Mouse (Mus musculus) MEL (cell line): ENCODE results near the gene Dclk1. TPM values are rescaled to one million over a fixed set of nuclear protein-coding genes. Genes with fewer than 3 reads are reported as not detected.
"Not testable (repeated sequence)": the region's sequence is repeated elsewhere in the genome, so short reads cannot be mapped to it uniquely, and the experiment has no call there.

Source experiments
- DNase-seq: peaks from one replicate; pipeline ENCODE4 v3.0.0; 2011; ENCODE audit warnings: low read depth, low spot score
- H3K27ac ChIP-seq: 2 replicates; pipeline ENCODE4 v1.5.1; 2012; ENCODE audit warnings: low read depth, mild to moderate bottlenecking, control low read depth, low read length, moderate library complexity; ENCODE audit not compliant: control insufficient read depth
- H3K27me3 ChIP-seq, 2 experiments: fragments of 150-350 bp in 1 of 2; sonication (generic) in 1 of 2; 2 replicates each; pipeline ENCODE4 v1.6.1; 2012; ENCODE audit warnings: low read length in 2 of 2, mild to moderate bottlenecking in 2 of 2, improper control_type of control experiment in 1 of 2, moderate library complexity in 1 of 2; ENCODE audit not compliant: insufficient read depth in 2 of 2, control insufficient read depth in 1 of 2
- H3K36me3 ChIP-seq, 2 experiments: 2 replicates each; pipeline ENCODE4 v1.6.1; 2012 to 2014; ENCODE audit warnings: low read length in 2 of 2, improper control_type of control experiment in 1 of 2, inconsistent platforms in 1 of 2, mild to moderate bottlenecking in 1 of 2; ENCODE audit not compliant: insufficient read depth in 2 of 2, control insufficient read depth in 1 of 2
- H3K4me1 ChIP-seq, 2 experiments: fragments of 150-350 bp in 1 of 2; sonication (generic) in 1 of 2; 2 replicates each; pipeline ENCODE4 v1.6.1; 2012; ENCODE audit warnings: low read length in 2 of 2, improper control_type of control experiment in 1 of 2, mild to moderate bottlenecking in 1 of 2; ENCODE audit not compliant: insufficient read depth in 2 of 2, control insufficient read depth in 1 of 2
- H3K4me3 ChIP-seq, 2 experiments: fragments of 150-350 bp in 1 of 2; sonication (generic) in 1 of 2; 2 replicates each; pipeline ENCODE4 v1.5.1; 2012; ENCODE audit warnings: low read depth in 2 of 2, low read length in 2 of 2, mild to moderate bottlenecking in 2 of 2, moderate library complexity in 2 of 2, control low read depth in 1 of 2, improper control_type of control experiment in 1 of 2; ENCODE audit not compliant: control insufficient read depth in 1 of 2, insufficient read depth in 1 of 2
- H3K79me2 ChIP-seq: 2 replicates; pipeline ENCODE4 v1.6.1; 2012; ENCODE audit warnings: mild to moderate bottlenecking, low read length, moderate library complexity; ENCODE audit not compliant: control insufficient read depth, poor library complexity, insufficient read depth
- H3K9ac ChIP-seq: 2 replicates; pipeline ENCODE4 v1.6.1; 2012; ENCODE audit warnings: low read depth, mild to moderate bottlenecking, control low read depth, low read length, moderate library complexity; ENCODE audit not compliant: control insufficient read depth, poor library complexity, severe bottlenecking
- H3K9me3 ChIP-seq: fragments of 150-350 bp; sonication (generic); replicated peaks from 2 replicates; pipeline ENCODE4 v1.6.1; 2012; ENCODE audit warnings: mild to moderate bottlenecking, low read length, improper control_type of control experiment, moderate library complexity; ENCODE audit not compliant: insufficient read depth
- CHD2 ChIP-seq: IDR thresholded peaks from 2 replicates; pipeline ENCODE4 v1.6.1; 2011; ENCODE audit warnings: low read length, improper control_type of control experiment
- EP300 ChIP-seq, 2 experiments: IDR thresholded peaks; 2 replicates each; pipeline ENCODE4 v1.6.1; 2011; ENCODE audit warnings: improper control_type of control experiment in 2 of 2, low read length in 2 of 2, low read depth in 1 of 2, mild to moderate bottlenecking in 1 of 2
- ETS1 ChIP-seq: IDR thresholded peaks from 2 replicates; pipeline ENCODE4 v1.6.1; 2012; ENCODE audit warnings: low read depth, mild to moderate bottlenecking, inconsistent platforms, low read length, improper control_type of control experiment, moderate library complexity
- GATA1 ChIP-seq: IDR thresholded peaks from 2 replicates; pipeline ENCODE4 v1.6.1; 2011; ENCODE audit warnings: low read depth, low read length, improper control_type of control experiment
- JUND ChIP-seq: IDR thresholded peaks from 2 replicates; pipeline ENCODE4 v1.6.1; 2011; ENCODE audit warnings: low read depth, mild to moderate bottlenecking, improper control_type of control experiment, low read length
- KAT2A ChIP-seq: conservative IDR thresholded peaks from 2 replicates; pipeline ENCODE4 v1.6.1; 2012; ENCODE audit warnings: low read depth, low read length, improper control_type of control experiment, inconsistent platforms
- MAFK ChIP-seq: IDR thresholded peaks from 2 replicates; pipeline ENCODE4 v1.6.1; 2011; ENCODE audit warnings: low read depth, mild to moderate bottlenecking, low read length, improper control_type of control experiment, borderline replicate concordance
- MAZ ChIP-seq: IDR thresholded peaks from 2 replicates; pipeline ENCODE4 v1.6.1; 2012; ENCODE audit warnings: low read depth, mild to moderate bottlenecking, inconsistent platforms, low read length, improper control_type of control experiment
- MYC ChIP-seq: IDR thresholded peaks from 2 replicates; pipeline ENCODE4 v1.6.1; 2011; ENCODE audit warnings: low read depth, mild to moderate bottlenecking, low read length, improper control_type of control experiment, moderate library complexity
- NELFE ChIP-seq: IDR thresholded peaks from 2 replicates; pipeline ENCODE4 v1.6.1; 2011; ENCODE audit warnings: low read depth, low read length, improper control_type of control experiment
- POLR2AphosphoS2 ChIP-seq: IDR thresholded peaks from 2 replicates; pipeline ENCODE4 v1.6.1; 2011; ENCODE audit warnings: low read length, improper control_type of control experiment
- SIN3A ChIP-seq: IDR thresholded peaks from 2 replicates; pipeline ENCODE4 v1.6.1; 2012; ENCODE audit warnings: low read length, improper control_type of control experiment, inconsistent platforms
- USF1 ChIP-seq: IDR thresholded peaks from 2 replicates; pipeline ENCODE4 v1.6.1; 2014; ENCODE audit warnings: low read depth, mild to moderate bottlenecking, inconsistent platforms, low read length, improper control_type of control experiment, moderate library complexity
- USF2 ChIP-seq, 2 experiments: IDR thresholded peaks; 2 replicates each; pipeline ENCODE4 v1.6.1; 2011 to 2012; ENCODE audit warnings: improper control_type of control experiment in 2 of 2, low read length in 2 of 2, borderline replicate concordance in 1 of 2, inconsistent platforms in 1 of 2, low read depth in 1 of 2, mild to moderate bottlenecking in 1 of 2; ENCODE audit not compliant: insufficient read depth in 1 of 2
- ZC3H11A ChIP-seq: IDR thresholded peaks from 2 replicates; pipeline ENCODE4 v1.6.1; 2012; ENCODE audit warnings: low read depth, mild to moderate bottlenecking, inconsistent platforms, low read length, improper control_type of control experiment
- ZKSCAN1 ChIP-seq: IDR thresholded peaks from 2 replicates; pipeline ENCODE4 v1.6.1; 2012; ENCODE audit warnings: low read depth, mild to moderate bottlenecking, inconsistent platforms, low read length, improper control_type of control experiment, moderate library complexity
- polyA plus RNA-seq, 2 experiments: library from polyadenylated mRNA; stranded (reverse) in 1 of 2; unstranded in 1 of 2; fragments of >175 nt in 1 of 2; fragments of >200 nt in 1 of 2; gene quantifications; 2 replicates each; pipeline versions ENCODE4 v1.2.1 to v1.2.4; 2012; ENCODE audit warnings: low replicate concordance in 2 of 2, low read depth in 1 of 2; ENCODE audit not compliant: insufficient read length in 2 of 2, insufficient read depth in 1 of 2, missing spikeins in 1 of 2
- total RNA-seq: library from RNA; depleted of rRNA; stranded (reverse); fragments of 300-350 nt; gene quantifications from 2 replicates; pipeline ENCODE4 v1.2.3, GENCODE M21; 2012

Dclk1 gene
- total and polyA plus RNA-seq, 3 experiments: not detected

DNA sequence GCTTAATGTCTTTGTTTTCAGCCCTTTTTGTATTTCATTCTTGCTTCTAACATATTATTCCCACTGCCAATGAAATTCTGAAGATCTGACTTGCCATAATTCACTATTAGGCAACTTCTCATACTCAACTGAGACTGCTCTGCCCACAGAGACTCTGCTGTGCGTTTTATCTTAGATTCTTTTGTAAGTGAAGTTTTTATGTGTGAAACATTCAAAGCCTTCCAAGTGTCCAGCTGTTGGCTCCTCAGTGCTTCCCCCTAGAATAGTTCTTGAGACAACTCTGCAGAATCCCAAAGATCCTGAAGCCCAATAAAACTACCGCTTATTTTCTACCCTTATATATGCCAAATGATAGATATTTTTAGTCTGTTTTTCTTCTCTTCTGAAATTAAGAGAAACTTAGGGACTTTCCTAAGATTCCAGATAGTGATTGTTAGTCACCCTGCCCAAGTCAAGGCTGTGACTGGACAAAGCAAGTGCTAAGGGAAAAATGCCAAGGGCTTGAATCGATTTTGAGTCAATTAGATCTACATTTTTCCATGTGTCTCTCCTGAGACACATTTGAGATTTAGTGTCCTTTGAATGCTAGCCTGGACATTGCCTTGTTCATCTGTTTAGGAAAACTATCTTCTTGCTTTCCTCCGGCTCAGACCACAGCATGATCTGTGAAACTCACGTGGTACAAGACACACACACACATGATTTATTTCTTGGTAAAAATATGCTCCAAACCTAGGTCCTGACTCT lies 46.4 kb upstream of the Dclk1 start:
- Histone ChIP-seq H3K9me3 (no peaks in the 10 kb centered on the region), H3K4me1 (no peaks in the 10 kb centered on the region), H3K36me3 (no peaks in the 10 kb centered on the region), H3K9ac (no peak overlapping the region), H3K79me2 (no peaks in the 10 kb centered on the region)
- no peak for TF ChIP-seq POLR2AphosphoS2
- no peak for TF ChIP-seq USF2 (IDR thresholded peaks at IDR 0.05; ENCODE audit: borderline replicate concordance in 1 of 2, insufficient read depth in 1 of 2, low read depth in 1 of 2, low read length in 2 of 2)
- TF ChIP-seq EP300 (IDR thresholded peaks at IDR 0.05; ENCODE audit: low read depth in 1 of 2, low read length in 2 of 2): no peak
- no peak for TF ChIP-seq MAZ
- TF ChIP-seq MYC: no peak
- TF ChIP-seq USF1: no peak
- no peak for TF ChIP-seq CHD2
- TF ChIP-seq NELFE: no peak
- no peak for TF ChIP-seq KAT2A
- no peak for TF ChIP-seq GATA1
- TF ChIP-seq, all 39 proteins: peak for 0
- no peak overlapping the region for H3K4me3 ChIP-seq
- no peaks in the 10 kb centered on the region for H3K27me3 ChIP-seq
- H3K27ac ChIP-seq: no peak overlapping the region
- no peak for DNase-seq

DNA sequence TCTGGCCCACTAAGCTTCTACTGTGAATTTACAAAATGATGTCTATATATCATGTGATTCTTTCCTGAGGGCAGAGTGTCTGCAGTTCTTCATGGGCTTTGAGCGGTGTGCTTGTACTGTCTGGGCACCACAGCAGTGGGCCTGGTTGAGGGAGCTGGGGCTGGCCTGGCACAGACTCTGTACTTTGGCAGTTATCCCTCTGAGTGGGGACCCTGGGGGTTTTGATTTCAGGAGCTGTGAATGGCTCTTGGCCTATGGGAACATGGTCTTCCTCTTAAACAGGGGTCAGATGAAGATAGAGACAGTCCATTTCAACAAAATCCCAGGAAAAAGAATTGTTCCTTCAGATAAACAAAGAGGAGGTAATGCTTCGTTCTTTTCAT lies 45.8 kb upstream of the Dclk1 start:
- Histone ChIP-seq H3K4me1 (no peaks in the 10 kb centered on the region), H3K36me3 (no peaks in the 10 kb centered on the region)

DNA sequence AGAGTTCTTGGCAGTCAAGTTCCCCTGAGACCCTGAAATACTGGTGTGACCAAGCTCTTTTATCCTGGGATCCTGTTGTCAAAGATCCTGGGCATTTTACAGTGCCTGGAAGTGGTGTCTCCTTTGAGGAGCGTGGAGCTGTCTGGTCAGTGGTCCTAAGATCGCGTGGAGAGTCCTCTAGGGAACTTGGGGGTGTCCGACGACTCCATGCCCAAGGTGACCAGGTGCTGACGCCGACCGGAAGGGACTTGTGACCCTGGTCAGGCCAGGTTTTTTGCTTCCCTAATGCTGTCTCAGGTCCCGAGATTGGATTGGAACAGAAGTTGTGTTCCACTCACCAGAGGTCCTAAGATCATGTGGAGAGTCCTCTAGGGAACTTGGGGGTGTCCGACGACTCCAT lies 38.5 kb upstream of the Dclk1 start:
- not testable (repeated sequence) for H3K79me2 ChIP-seq, H3K9me3 ChIP-seq, H3K4me3 ChIP-seq, H3K27me3 ChIP-seq, H3K27ac ChIP-seq, H3K4me1 ChIP-seq, DNase-seq, H3K36me3 ChIP-seq, H3K9ac ChIP-seq

More for the DNA sequence above, 45.8 kb upstream of the Dclk1 start:
- no peaks in the 10 kb centered on the region for H3K9me3 ChIP-seq
- no peak overlapping the region for H3K27ac ChIP-seq
- no peak overlapping the region for H3K9ac ChIP-seq
- H3K79me2 ChIP-seq: no peaks in the 10 kb centered on the region
- no peak overlapping the region for H3K4me3 ChIP-seq
- no peak for DNase-seq
- TF ChIP-seq MYC: no peak
- no peak for TF ChIP-seq ETS1
- no peak for TF ChIP-seq MAFK
- no peak for TF ChIP-seq USF2 (IDR thresholded peaks at IDR 0.05; ENCODE audit: borderline replicate concordance in 1 of 2, insufficient read depth in 1 of 2, low read depth in 1 of 2, low read length in 2 of 2)
- TF ChIP-seq SIN3A: no peak
- TF ChIP-seq ZKSCAN1: no peak
- no peak for TF ChIP-seq ZC3H11A
- no peak for TF ChIP-seq JUND
- no peaks in the 10 kb centered on the region for H3K27me3 ChIP-seq
